Mouse (Mus musculus): ENCODE measurements around the gene Nrarp. TPM values are rescaled to one million over a fixed set of nuclear protein-coding genes. Genes with fewer than 3 reads are reported as not detected.

The Nrarp gene
- polyA plus RNA-seq, 1 experiment from 2014 or later: 70.9 TPM

DNA sequence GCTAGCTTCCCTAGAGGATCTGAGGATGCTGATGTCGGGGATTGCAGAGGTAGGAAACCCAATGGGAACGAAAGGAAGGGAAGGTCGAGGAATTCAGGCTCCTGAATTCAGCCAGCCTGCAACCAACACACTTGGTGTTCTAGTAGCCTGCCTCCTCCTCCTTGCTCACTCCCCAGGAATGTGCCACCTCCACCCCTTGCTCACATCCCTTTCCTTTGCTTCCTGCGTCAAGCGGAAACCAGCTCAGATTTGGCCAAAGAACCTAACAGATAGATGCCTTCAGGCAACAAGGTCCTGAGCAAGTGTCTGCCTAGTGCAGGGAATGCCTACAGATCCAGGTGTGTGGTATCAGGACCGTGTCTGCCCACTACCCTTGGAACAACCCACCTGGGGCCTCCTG lies 4.0 kb upstream of the Nrarp start:
- 0 out of 2 replicates have a peak overlapping the region, but pooled peaks have one; percentile 12 for H3K27ac ChIP-seq
- no peak for ATAC-seq (ENCODE audit: low FRiP score)
- H3K27me3 ChIP-seq: peaks cover 7% of the 10 kb centered on the region; the same call in 1 of the 2 replicates
- peaks cover 61% of the 10 kb centered on the region for H3K4me1 ChIP-seq
- H3K4me2 ChIP-seq (replicated peaks): peak overlapping the region; percentile 43
- peak overlapping the region; percentile 2; the same call in 1 of the 2 replicates for H3K4me3 ChIP-seq
- H3K9me3 ChIP-seq (replicated peaks): no peaks in the 10 kb centered on the region
- H3K36me3 ChIP-seq: no peaks in the 10 kb centered on the region
- 0 out of 2 replicates have a peak overlapping the region, but pooled peaks have one; percentile 49 for H3K9ac ChIP-seq
- WGBS: 59% methylated on average over 6 of the region's 6 CpGs

DNA sequence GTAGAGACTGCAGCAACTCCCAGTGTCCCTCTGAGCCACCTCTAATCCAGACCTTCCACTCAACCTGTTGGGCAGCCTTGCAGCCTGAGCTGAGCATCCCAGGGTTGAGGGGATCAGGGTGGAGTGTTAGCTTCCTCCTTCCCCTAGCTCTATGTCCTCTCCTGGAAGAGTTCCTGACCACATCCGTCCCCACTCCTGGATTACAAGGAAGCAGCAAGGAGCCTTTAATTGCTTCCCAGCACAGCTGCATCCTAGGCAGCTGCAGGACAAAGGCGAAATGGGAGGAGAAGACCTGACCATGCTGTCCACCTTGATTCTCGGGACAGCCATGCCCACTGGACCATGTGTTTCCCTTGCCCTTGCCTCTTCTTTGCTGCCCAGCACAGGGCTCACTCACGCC lies 3.5 kb upstream of the Nrarp start:
- Histone ChIP-seq H3K27me3 (peaks cover 7% of the 10 kb centered on the region; the same call in 1 of the 2 replicates), H3K4me1 (peaks cover 62% of the 10 kb centered on the region), H3K36me3 (no peaks in the 10 kb centered on the region), H3K9ac (peak overlapping the region; percentile 49), H3K9me3 (replicated peaks) (no peaks in the 10 kb centered on the region), H3K4me3 (peak overlapping the region; percentile 2), H3K27ac (peak overlapping the region; percentile 85), H3K4me2 (replicated peaks) (peak overlapping the region; percentile 43)
- WGBS: 28% methylated on average over 4 of the region's 4 CpGs
- no peak for ATAC-seq (ENCODE audit: low FRiP score)

DNA sequence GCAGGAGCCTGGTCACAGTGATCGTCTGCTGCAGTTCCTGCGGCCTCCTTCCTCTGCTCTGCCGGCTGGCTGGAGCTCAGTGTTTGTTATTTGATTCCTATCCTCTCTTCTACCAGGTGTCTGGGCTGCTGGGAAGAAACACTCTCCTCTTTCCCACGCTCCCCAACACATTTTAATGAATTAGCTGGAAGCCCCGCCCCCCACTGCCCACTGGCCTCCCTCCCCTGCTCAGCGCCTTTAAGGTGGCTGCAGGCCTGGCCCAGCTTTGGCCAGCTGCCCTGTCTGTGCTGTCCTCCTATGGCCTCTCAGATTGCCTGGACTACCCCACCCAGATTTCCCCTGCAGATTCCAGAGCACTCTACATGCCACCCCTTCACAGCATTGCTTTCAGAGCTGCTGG lies 2.9 kb upstream of the Nrarp start:
- peaks cover 60% of the 10 kb centered on the region for H3K4me1 ChIP-seq
- H3K27me3 ChIP-seq: peaks cover 7% of the 10 kb centered on the region; the same call in 1 of the 2 replicates
- WGBS: under 1% methylated on average over 6 of the region's 6 CpGs
- peak overlapping the region; percentile 43 for H3K4me2 ChIP-seq (replicated peaks)
- H3K4me3 ChIP-seq: peak overlapping the region; percentile 2
- H3K9me3 ChIP-seq (replicated peaks): no peaks in the 10 kb centered on the region
- H3K36me3 ChIP-seq: no peaks in the 10 kb centered on the region
- peak; percentile 26 for ATAC-seq (ENCODE audit: low FRiP score)
- H3K9ac ChIP-seq: peak overlapping the region; percentile 49; the same call in 1 of the 2 replicates
- H3K27ac ChIP-seq: peak overlapping the region; percentile 85

GRCm38 (mm10) chr2:25178285-25178972 lies 2.1 kb upstream of the Nrarp start:
- Histone ChIP-seq H3K4me2 (replicated peaks) (peak overlapping the region; percentile 43), H3K4me1 (peaks cover 64% of the 10 kb centered on the region), H3K4me3 (no peak overlapping the region), H3K27ac (peak overlapping the region; percentile 85), H3K9ac (peak overlapping the region; percentile 49), H3K36me3 (no peaks in the 10 kb centered on the region), H3K9me3 (replicated peaks) (no peaks in the 10 kb centered on the region), H3K27me3 (peaks cover 7% of the 10 kb centered on the region; the same call in 1 of the 2 replicates)
- no peak for ATAC-seq (ENCODE audit: low FRiP score)
- 24% methylated on average over 10 of the region's 10 CpGs for WGBS

GRCm38 (mm10) chr2:25179566-25180217 lies 866 bp upstream of the Nrarp start:
- ATAC-seq (ENCODE audit: low FRiP score): no peak
- Histone ChIP-seq H3K4me1 (peaks cover 75% of the 10 kb centered on the region), H3K27ac (peak overlapping the region; percentile 91), H3K9me3 (replicated peaks) (no peaks in the 10 kb centered on the region), H3K9ac (peak overlapping the region; percentile 79), H3K4me3 (peak overlapping the region; percentile 74), H3K36me3 (no peaks in the 10 kb centered on the region), H3K4me2 (replicated peaks) (peak overlapping the region; percentile 73), H3K27me3 (peaks cover 7% of the 10 kb centered on the region; the same call in 1 of the 2 replicates)
- 32% methylated on average over 15 of the region's 15 CpGs for WGBS

GRCm38 (mm10) chr2:25180973-25181890 lies 674 bp downstream of the Nrarp start:
- H3K36me3 ChIP-seq: no peaks in the 10 kb centered on the region
- peak overlapping the region; percentile 91 for H3K27ac ChIP-seq
- peaks cover 4% of the 10 kb centered on the region; the same call in 1 of the 2 replicates for H3K27me3 ChIP-seq
- peak overlapping the region; percentile 74 for H3K4me3 ChIP-seq
- H3K9me3 ChIP-seq (replicated peaks): no peaks in the 10 kb centered on the region
- WGBS: 1% methylated on average over 100 of the region's 100 CpGs
- H3K4me2 ChIP-seq (replicated peaks): peak overlapping the region; percentile 73
- peaks cover 72% of the 10 kb centered on the region for H3K4me1 ChIP-seq
- peak overlapping the region; percentile 79 for H3K9ac ChIP-seq
- ATAC-seq (ENCODE audit: low FRiP score): peak; percentile 21

GRCm38 (mm10) chr2:25181891-25182397 lies 1.4 kb downstream of the Nrarp start:
- Histone ChIP-seq H3K4me3 (peak overlapping the region; percentile 74), H3K27ac (peak overlapping the region; percentile 91), H3K4me1 (peaks cover 70% of the 10 kb centered on the region), H3K27me3 (peaks cover 4% of the 10 kb centered on the region; the same call in 1 of the 2 replicates), H3K9me3 (replicated peaks) (no peaks in the 10 kb centered on the region), H3K4me2 (replicated peaks) (peak overlapping the region; percentile 73), H3K9ac (peak overlapping the region; percentile 79), H3K36me3 (no peaks in the 10 kb centered on the region)
- under 1% methylated on average over 17 of the region's 17 CpGs for WGBS
- ATAC-seq (ENCODE audit: low FRiP score): no peak

- peak overlapping the region; percentile 79 for H3K9ac ChIP-seq
- 7% methylated on average over 6 of the region's 6 CpGs for WGBS
- peak overlapping the region; percentile 74 for H3K4me3 ChIP-seq
- no peaks in the 10 kb centered on the region for H3K36me3 ChIP-seq
- no peaks in the 10 kb centered on the region for H3K9me3 ChIP-seq (replicated peaks)
- H3K4me2 ChIP-seq (replicated peaks): peak overlapping the region; percentile 73
- peak overlapping the region; percentile 96 for H3K27ac ChIP-seq
- peaks cover 62% of the 10 kb centered on the region for H3K4me1 ChIP-seq
- H3K27me3 ChIP-seq: peaks cover 4% of the 10 kb centered on the region; the same call in 1 of the 2 replicates
- ATAC-seq (ENCODE audit: low FRiP score): no peak
Measured at GRCm38 (mm10) chr2:25182664-25183063, 2.1 kb downstream of the Nrarp start.

GRCm38 (mm10) chr2:25183336-25183735 lies 2.8 kb downstream of the Nrarp start:
- no peaks in the 10 kb centered on the region for H3K36me3 ChIP-seq
- no peak overlapping the region; the same call in 1 of the 2 replicates for H3K9ac ChIP-seq
- H3K27ac ChIP-seq: peak overlapping the region; percentile 96; the same call in 1 of the 2 replicates
- H3K4me2 ChIP-seq (replicated peaks): peak overlapping the region; percentile 73
- peak overlapping the region; percentile 74 for H3K4me3 ChIP-seq
- no peaks in the 10 kb centered on the region for H3K9me3 ChIP-seq (replicated peaks)
- H3K4me1 ChIP-seq: peaks cover 56% of the 10 kb centered on the region
- H3K27me3 ChIP-seq: no peaks in the 10 kb centered on the region
- WGBS: 60% methylated on average over 2 of the region's 2 CpGs
- no peak for ATAC-seq (ENCODE audit: low FRiP score)

DNA sequence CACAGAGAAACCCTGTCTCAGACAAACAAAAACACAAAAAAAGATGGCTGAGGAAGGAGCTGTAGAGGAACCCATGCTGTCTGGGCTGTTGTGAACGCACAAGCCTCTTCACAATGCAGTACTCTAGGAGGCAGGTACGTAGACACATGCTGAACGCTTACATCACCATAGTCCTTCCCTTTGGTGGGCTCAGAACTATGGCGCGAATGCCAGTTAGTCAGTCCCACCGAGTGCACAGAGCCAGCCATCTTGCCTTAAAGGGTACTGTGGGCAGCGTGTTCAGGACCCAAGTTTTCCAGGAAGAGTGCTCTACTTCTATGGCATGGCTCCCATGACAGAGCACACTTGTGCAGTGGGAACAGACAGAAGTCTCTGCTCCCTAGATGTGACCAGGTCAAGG lies 3.9 kb downstream of the Nrarp start:
- peak overlapping the region; percentile 96 for H3K27ac ChIP-seq
- H3K4me2 ChIP-seq (replicated peaks): peak overlapping the region; percentile 73; the same call in 1 of the 2 replicates
- H3K36me3 ChIP-seq: no peaks in the 10 kb centered on the region
- no peak overlapping the region; the same call in 1 of the 2 replicates for H3K4me3 ChIP-seq
- no peaks in the 10 kb centered on the region for H3K9me3 ChIP-seq (replicated peaks)
- ATAC-seq (ENCODE audit: low FRiP score): no peak
- no peaks in the 10 kb centered on the region for H3K27me3 ChIP-seq
- WGBS: 88% methylated on average over 7 of the region's 7 CpGs
- H3K4me1 ChIP-seq: peaks cover 47% of the 10 kb centered on the region
- H3K9ac ChIP-seq: no peak overlapping the region

All from hindbrain, embryonic 12.5 days (tissue).